Mouse (Mus musculus) urinary bladder, postnatal 0 days (tissue): ENCODE measurements around the gene Ferd3l. TPM values are rescaled to one million over a fixed set of nuclear protein-coding genes. Genes with fewer than 3 reads are reported as not detected.

Experiments
- polyA plus RNA-seq: library from polyadenylated mRNA; unstranded; fragments of >200 nt; fragmentation: Nextera tagmentation; extraction: Ambion mirVana; gene quantifications from 2 replicates; pipeline ENCODE4 v1.2.1, GENCODE M21; 2015

The Ferd3l gene
- not detected in 2 replicates for polyA plus RNA-seq

DNA sequence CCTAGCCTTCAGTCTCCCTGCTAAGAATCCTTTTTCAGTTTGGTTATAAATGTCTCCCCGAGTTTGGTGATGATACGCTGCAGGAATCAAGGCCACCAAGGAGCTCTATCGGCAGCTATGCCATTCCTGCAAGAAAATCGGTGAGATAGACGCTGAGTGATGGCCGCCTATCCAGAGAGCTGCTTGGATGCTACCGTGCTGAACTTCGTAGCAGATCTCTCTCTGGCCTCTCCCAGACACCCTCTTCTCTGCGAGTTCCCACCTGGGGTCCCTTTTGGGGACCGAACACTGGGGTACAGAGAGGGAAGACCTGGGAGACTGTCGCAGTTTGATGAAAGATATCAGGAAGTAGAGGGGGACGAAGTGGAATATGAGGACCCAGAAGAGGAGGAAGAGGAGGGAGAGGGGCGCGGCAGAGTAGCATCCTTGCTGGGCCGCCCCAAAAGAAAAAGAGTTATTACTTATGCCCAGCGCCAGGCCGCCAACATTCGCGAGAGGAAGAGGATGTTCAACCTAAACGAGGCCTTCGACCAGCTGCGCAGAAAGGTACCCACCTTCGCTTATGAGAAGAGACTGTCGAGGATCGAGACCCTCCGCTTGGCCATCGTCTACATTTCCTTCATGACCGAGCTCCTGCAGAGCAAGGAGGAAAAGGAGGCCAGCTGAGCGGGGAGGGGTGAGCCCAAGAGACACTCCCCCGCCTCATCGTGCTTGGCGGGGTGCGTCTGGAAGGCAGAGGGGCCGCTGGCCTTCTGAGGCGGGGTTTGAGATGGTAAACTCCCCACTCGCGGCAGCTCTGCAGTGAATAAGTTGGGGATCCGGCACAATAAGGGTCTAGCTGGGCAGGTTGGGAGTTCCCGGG lies at the start of gene Ferd3l:
Gene Ferd3l (plus strand): TSS at position 95 of the 862 bp plus-strand sequence.

DNA sequence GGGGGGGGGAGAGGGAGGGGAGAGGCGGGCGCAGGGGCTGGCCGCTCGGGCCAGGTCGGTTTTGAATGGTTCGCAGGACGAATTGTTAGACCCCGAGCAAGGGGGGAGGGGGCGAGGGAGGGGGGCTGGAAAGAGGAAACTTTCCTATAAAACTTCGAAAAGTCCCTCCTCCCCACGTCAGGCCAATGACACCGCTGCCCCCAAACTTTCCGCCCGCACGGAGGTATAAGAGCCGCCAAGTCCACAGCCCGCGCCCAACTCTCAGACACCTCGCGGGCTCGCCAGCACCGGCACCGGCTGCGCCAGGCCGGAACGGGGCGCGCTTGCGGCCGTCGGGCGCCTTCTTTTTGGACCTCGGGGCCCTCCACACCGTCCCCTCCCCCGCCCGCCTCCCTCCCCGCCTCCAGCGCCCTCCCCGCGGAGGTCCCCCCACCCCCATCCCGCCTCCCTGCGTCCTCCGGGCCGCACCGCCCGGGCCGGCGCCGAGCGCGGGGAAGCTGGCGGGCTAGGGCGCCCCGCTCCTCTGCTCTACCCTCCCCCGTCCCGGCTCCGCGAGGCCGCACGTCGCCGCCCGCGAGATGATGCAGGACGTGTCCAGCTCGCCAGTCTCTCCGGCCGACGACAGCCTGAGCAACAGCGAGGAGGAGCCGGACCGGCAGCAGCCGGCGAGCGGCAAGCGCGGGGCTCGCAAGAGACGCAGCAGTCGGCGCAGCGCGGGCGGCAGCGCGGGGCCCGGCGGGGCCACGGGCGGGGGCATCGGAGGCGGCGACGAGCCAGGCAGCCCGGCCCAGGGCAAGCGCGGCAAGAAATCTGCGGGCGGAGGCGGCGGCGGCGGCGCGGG lies 29.4 kb downstream of the Ferd3l start, which contains the start of gene Twist1:
Gene Twist1 (plus strand): TSS at position 272 of the 841 bp plus-strand sequence.

Other genes with a start within 250 kb of the Ferd3l start
- 2.4 and 4.0 TPM in 2 replicates for gene Twist1, start 29.2 kb downstream of the Ferd3l start, polyA plus RNA-seq